Mouse (Mus musculus) midbrain, embryonic 16.5 days (tissue): ENCODE results near the gene Vps53. TPM values are rescaled to one million over a fixed set of nuclear protein-coding genes. Genes with fewer than 3 reads are reported as not detected.
"Not testable (repeated sequence)": the region's sequence is repeated elsewhere in the genome, so short reads cannot be mapped to it uniquely, and the experiment has no call there.

Source experiments
- ATAC-seq: fragments of 200-750 bp; cut with Nextera tagmentation; 2 replicates; pipeline ENCODE4 v1.8.0; 2017; ENCODE audit warnings: moderate TSS enrichment
- H3K27ac ChIP-seq: fragments of 300-500 bp; sonication (generic); 2 replicates; pipeline ENCODE4 v1.5.1; 2014; ENCODE audit warnings: mild to moderate bottlenecking, low read length, mixed read lengths
- H3K27me3 ChIP-seq: fragments of 300-500 bp; sonication (generic); 2 replicates; pipeline ENCODE4 v1.6.1; 2014; ENCODE audit warnings: low read depth, low read length, mixed read lengths; ENCODE audit not compliant: control insufficient read depth, insufficient read depth
- H3K36me3 ChIP-seq: fragments of 300-500 bp; sonication (generic); 2 replicates; pipeline ENCODE4 v1.6.1; 2014; ENCODE audit warnings: mild to moderate bottlenecking, low read length, moderate library complexity, mixed read lengths; ENCODE audit not compliant: control insufficient read depth, insufficient read depth
- H3K4me1 ChIP-seq: fragments of 300-500 bp; sonication (generic); 2 replicates; pipeline ENCODE4 v1.6.1; 2014; ENCODE audit warnings: mild to moderate bottlenecking, low read length, mixed read lengths; ENCODE audit not compliant: control insufficient read depth, insufficient read depth
- H3K4me2 ChIP-seq: fragments of 300-500 bp; sonication (generic); 2 replicates; pipeline ENCODE4 v1.6.1; 2014; ENCODE audit warnings: mild to moderate bottlenecking, low read length, mixed read lengths
- H3K4me3 ChIP-seq: fragments of 300-500 bp; sonication (generic); 2 replicates; pipeline ENCODE4 v1.5.1; 2014; ENCODE audit warnings: low read depth, mild to moderate bottlenecking, low read length, moderate library complexity, mixed read lengths
- H3K9ac ChIP-seq: fragments of 300-500 bp; sonication (generic); 2 replicates; pipeline ENCODE4 v1.6.1; 2014; ENCODE audit warnings: low read depth, low read length, mixed read lengths
- H3K9me3 ChIP-seq: fragments of 300-500 bp; sonication (generic); replicated peaks from 2 replicates; pipeline ENCODE4 v1.6.1; 2014; ENCODE audit warnings: mild to moderate bottlenecking, low read length, mixed read lengths; ENCODE audit not compliant: control insufficient read depth, poor library complexity, severe bottlenecking
- WGBS: fragments of 180-500 bp; shearing (Covaris S2); extraction: QIAGEN DNeasy Blood & Tissue Kit; methylation state at CpG from one replicate; pipeline ENCODE4 v1.1.7; 2014; 5-methylcytosine and 5-hydroxymethylcytosine counted together
- polyA plus RNA-seq: library from polyadenylated mRNA; unstranded; fragments of >200 nt; fragmentation: Nextera tagmentation; extraction: Ambion mirVana; gene quantifications from 2 replicates; pipeline ENCODE4 v1.2.1, GENCODE M21; 2015

Gene Vps53
- polyA plus RNA-seq, 1 experiment from 2014 or later: 70.9 TPM

- not testable (repeated sequence) for H3K4me3 ChIP-seq, ATAC-seq, H3K27ac ChIP-seq, H3K9ac ChIP-seq, H3K4me1 ChIP-seq, H3K4me2 ChIP-seq, H3K9me3 ChIP-seq, H3K27me3 ChIP-seq
- 96% methylated on average over 3 of the region's 6 CpGs for WGBS
- peaks cover 24% of the 10 kb centered on the region; the same call in 1 of the 2 replicates for H3K36me3 ChIP-seq
Observed at GRCm38 (mm10) chr11:76211595-76211994, 32.1 kb upstream of the Vps53 start.

DNA sequence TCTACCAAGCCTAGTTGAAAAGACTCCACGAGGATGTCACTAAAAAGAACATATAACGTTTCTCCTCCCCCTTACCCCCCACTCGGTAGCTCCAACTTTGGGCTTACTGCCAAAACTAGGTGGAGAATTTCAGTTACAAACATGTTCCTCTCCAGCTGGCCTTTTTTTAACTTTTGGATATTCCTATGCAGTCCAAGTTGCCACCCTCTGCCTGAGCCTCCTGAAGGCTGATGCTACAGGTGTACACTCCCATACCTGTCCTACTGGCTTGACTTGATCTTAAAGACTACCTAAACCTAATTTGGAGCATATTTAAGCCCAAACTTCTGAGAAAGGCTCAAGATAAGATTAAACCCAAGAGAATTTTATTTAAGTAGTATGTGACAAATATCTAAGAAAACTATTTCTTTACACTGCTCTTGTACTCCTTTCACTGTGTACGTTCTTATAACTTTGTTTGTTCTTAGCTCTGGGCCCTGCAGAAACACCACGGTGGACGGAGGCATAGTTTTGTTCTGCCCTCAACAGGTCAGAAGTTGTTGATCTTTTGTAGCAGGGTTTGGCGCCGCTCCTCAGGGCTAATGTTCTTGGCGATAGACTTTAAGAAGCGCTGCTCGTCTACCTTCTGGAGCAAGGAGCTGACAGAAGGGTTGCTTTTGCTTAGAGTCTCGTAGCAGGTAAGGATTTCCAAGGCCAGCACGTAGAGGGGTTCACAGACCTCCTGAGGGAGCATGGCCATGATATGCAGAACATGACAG is 31.0 kb upstream of the Vps53 start:
- H3K4me3 ChIP-seq: no peak overlapping the region
- H3K36me3 ChIP-seq: peaks cover 29% of the 10 kb centered on the region
- no peak overlapping the region for H3K9ac ChIP-seq
- H3K4me1 ChIP-seq: no peaks in the 10 kb centered on the region
- 88% methylated on average over 13 of the region's 13 CpGs for WGBS
- H3K9me3 ChIP-seq: no peaks in the 10 kb centered on the region
- no peaks in the 10 kb centered on the region for H3K27me3 ChIP-seq
- no peak overlapping the region for H3K27ac ChIP-seq
- no peak for ATAC-seq
- no peak overlapping the region for H3K4me2 ChIP-seq

DNA sequence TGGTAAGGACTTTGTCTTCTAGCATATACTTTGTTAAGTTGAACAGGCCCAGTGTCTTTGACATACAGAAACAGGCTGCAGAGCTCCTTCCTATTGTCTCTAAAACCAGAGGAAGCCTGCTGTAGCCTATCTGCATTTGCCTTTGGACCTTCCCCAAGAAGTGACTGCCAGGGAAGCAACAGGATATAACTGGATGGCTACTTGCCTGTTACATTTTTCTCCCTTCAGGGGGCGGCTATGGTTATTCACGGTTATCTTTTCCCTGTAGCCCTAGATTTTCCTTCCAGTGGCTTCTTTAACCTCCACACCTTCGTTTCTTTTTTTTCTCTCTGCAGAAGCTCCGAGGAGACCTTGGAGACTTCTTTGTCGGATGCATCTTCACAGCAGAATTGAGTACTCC is 27.3 kb upstream of the Vps53 start:
- Histone ChIP-seq H3K4me1 (peaks cover 14% of the 10 kb centered on the region), H3K27ac (no peak overlapping the region), H3K9ac (no peak overlapping the region), H3K4me2 (no peak overlapping the region), H3K9me3 (no peaks in the 10 kb centered on the region), H3K36me3 (peaks cover 29% of the 10 kb centered on the region), H3K4me3 (no peak overlapping the region), H3K27me3 (no peaks in the 10 kb centered on the region)
- WGBS: 90% methylated on average over 5 of the region's 5 CpGs
- no peak for ATAC-seq

DNA sequence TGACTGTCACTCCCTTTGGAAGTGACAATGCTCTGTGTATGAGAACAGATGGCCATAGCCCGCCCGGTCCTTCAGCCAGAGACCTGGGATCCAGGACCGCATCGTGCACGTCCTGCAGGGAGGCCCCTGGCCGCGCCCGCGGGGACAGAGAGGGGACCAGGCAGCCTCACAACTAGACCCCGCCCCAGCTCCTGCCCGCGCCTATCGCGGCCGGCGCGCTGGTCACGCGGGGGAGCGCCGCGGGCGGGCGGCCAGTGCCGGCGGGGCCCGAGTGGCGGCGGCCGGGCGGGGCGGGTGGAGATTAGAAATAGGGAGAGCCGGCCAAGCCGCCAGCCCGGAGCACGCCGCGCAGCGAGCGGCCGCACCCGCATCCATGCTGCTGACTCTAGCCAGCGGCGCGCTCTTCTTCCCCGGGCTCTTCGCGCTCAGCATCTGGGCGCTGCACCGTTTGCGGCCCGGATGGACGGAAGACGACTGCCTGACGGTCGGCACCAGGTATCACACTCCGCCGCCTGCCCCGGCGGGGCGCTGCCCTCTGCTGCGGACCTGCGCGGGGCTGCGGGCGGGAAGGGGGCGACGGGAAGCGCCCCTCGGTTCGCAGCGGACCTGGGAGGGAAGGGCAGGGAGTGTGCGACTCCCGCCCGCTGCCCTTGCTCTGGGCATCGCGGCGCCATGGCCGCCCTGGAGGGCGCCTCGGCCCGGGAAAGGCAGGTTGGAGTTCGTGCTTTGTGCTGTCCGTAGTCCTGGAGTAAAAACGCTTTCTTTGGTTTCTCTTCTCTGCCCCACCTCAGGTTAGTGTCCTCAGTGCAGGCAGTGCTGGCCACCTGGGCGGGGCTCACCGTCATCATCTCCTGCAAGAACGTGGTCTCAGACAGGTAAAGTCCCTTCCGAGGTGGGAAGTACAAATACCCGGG is 22.6 kb upstream of the Vps53 start:
- peaks cover 8% of the 10 kb centered on the region for H3K36me3 ChIP-seq
- peak overlapping the region; percentile 89 for H3K4me2 ChIP-seq
- WGBS: under 1% methylated on average over 84 of the region's 90 CpGs
- peak; percentile 98 for ATAC-seq
- H3K27ac ChIP-seq: peak overlapping the region; percentile 88
- H3K4me1 ChIP-seq: peaks cover 19% of the 10 kb centered on the region
- H3K9ac ChIP-seq: peak overlapping the region; percentile 97
- peak overlapping the region; percentile 93 for H3K4me3 ChIP-seq
- no peaks in the 10 kb centered on the region for H3K9me3 ChIP-seq
- no peaks in the 10 kb centered on the region for H3K27me3 ChIP-seq

DNA sequence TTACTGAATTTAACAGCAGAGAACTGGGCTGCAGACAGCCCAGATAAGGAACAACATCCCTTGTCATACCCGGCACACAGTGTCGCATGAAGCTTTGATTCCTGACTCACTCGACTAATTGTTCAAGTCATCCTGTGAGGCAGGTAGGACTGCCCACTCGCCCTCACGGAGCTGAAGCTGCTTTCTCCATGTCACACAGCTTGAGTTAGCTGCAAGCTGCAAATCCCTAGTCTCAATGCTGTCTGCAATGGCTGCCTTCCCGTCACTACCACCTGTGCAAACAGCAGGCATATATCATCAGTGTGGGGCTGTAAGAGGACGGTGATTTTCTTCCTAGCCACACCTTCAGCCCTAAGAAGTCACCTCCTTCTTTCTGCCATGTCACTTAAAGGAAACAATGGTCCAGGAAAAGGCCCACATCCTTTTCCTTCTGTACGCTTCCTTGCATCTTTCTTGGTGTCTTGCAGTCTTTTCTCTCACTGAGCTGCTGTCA is 17.6 kb upstream of the Vps53 start:
- ATAC-seq: no peak
- H3K27me3 ChIP-seq: no peaks in the 10 kb centered on the region
- 49% methylated on average over 8 of the region's 8 CpGs for WGBS
- H3K4me3 ChIP-seq: no peak overlapping the region
- H3K9ac ChIP-seq: no peak overlapping the region
- no peaks in the 10 kb centered on the region for H3K36me3 ChIP-seq
- H3K4me2 ChIP-seq: no peak overlapping the region
- no peaks in the 10 kb centered on the region for H3K9me3 ChIP-seq
- no peak overlapping the region for H3K27ac ChIP-seq
- peaks cover 5% of the 10 kb centered on the region; the same call in 1 of the 2 replicates for H3K4me1 ChIP-seq

- Histone ChIP-seq H3K4me3 (no peak overlapping the region), H3K27me3 (no peaks in the 10 kb centered on the region), H3K9ac (no peak overlapping the region), H3K4me1 (peaks cover 3% of the 10 kb centered on the region; the same call in 1 of the 2 replicates), H3K4me2 (no peak overlapping the region), H3K9me3 (no peaks in the 10 kb centered on the region), H3K36me3 (no peaks in the 10 kb centered on the region), H3K27ac (no peak overlapping the region)
- WGBS: 61% methylated on average over 8 of the region's 8 CpGs
- no peak for ATAC-seq
Observed at GRCm38 (mm10) chr11:76196275-76196976, 17.0 kb upstream of the Vps53 start.

- 87% methylated on average over 6 of the region's 6 CpGs for WGBS
- H3K27ac ChIP-seq: no peak overlapping the region
- no peak overlapping the region for H3K9ac ChIP-seq
- H3K36me3 ChIP-seq: no peaks in the 10 kb centered on the region
- ATAC-seq: no peak
- no peaks in the 10 kb centered on the region for H3K4me1 ChIP-seq
- H3K4me3 ChIP-seq: no peak overlapping the region
- H3K27me3 ChIP-seq: no peaks in the 10 kb centered on the region
- H3K4me2 ChIP-seq: no peak overlapping the region
- no peaks in the 10 kb centered on the region for H3K9me3 ChIP-seq
Observed at GRCm38 (mm10) chr11:76186908-76187307, 7.5 kb upstream of the Vps53 start.

DNA sequence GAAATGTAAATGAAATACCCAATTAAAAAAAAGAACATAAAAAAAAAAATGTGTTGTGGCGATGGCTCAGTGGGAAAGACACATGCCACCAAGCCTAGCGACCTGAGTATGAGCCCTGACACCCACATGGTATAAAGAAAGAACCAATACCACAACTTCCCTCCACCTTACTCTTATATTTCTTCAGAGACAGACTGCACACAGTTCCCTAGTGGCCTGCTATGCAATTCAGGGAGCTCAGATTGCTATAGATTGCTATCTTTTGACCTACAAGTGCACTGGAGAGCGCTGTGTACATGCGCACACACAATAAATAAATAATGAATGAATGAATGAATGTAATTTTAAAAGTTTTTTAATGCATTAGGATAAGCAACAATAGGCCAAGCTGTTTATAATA is 4.3 kb upstream of the Vps53 start:
- peaks cover 1% of the 10 kb centered on the region; the same call in 1 of the 2 replicates for H3K4me1 ChIP-seq
- ATAC-seq: no peak
- no peaks in the 10 kb centered on the region for H3K36me3 ChIP-seq
- WGBS: 88% methylated on average over 4 of the region's 4 CpGs
- no peaks in the 10 kb centered on the region for H3K27me3 ChIP-seq
- H3K4me2 ChIP-seq: no peak overlapping the region
- no peak overlapping the region for H3K9ac ChIP-seq
- H3K27ac ChIP-seq: no peak overlapping the region
- H3K9me3 ChIP-seq: no peaks in the 10 kb centered on the region
- no peak overlapping the region for H3K4me3 ChIP-seq
